ENCODE assay signal across 4 mouse cellular contexts in genomic region chr5:113485584-113486162, GRCm38 (mm10).
"Had no signal": no experiment of that assay in that cellular context is flagged by ENCODE, and none has a peak within 500 bp of the region (broad histone marks: within the 10 kb centered on the region; RNA-seq: fewer than 3 reads in every experiment).

No protein-coding gene starts in this region.

- DNase-seq: kidney, postnatal 10 days; left cerebral cortex, postnatal 4 days; lung, adult 2 months; thymus, postnatal 4 days had no signal
